Mouse (Mus musculus): ENCODE results near the gene Rhog.

DNA sequence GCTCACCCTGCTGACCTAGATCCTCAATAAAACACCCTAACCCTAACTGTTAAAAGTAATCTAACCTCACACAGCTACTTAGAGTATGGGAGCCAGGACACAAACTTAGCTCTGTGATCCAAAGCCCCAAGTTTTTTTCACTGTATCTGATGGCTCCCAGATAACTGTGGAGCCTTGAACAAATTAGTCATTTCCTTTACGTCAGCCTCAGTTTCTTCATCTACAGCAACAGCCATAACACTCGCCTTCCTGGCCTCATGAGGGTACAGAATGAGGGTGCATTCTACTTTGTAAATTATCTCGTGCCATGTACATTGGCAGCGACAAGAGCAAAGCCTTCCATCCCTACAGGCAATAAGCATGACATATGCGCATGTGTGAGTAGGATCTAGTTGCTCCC is 13.5 kb downstream of the Rhog start:
- TF ChIP-seq CTCF (IDR thresholded peaks at IDR 0.05; ENCODE audit: control insufficient read depth, insufficient read depth, low read length) (no peak), POLR2A (IDR thresholded peaks at IDR 0.05; ENCODE audit: borderline replicate concordance, control insufficient read depth, low read depth, low read length) (no peak)
